Mouse (Mus musculus): ENCODE results near the gene Pou6f1. TPM values are rescaled to one million over a fixed set of nuclear protein-coding genes. Genes with fewer than 3 reads are reported as not detected.
"Not testable (repeated sequence)": the region's sequence is repeated elsewhere in the genome, so short reads cannot be mapped to it uniquely, and the experiment has no call there.

Pou6f1 gene
- polyA plus RNA-seq, 1 experiment = 38.2 TPM

DNA sequence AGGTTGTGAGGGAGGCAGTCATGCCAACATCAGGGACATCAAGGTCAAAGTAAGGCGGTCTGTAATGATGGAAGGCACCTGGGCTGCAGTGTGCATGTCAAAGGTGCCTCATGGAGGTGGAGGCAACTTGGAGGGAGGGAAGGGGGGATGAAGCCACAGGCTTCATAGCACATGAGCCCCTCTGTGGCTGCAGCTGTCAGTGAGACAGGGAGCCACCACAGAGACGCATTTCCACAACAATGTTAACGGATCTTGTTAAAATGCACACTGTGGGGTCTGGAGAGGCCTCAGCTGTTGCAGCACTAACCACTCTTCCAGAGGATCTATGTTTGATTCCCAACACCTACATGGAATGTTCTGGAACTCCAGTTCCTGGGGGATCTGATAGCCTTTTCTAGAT lies 30.3 kb upstream of the Pou6f1 start:
- TF ChIP-seq CTCF (IDR thresholded peaks at IDR 0.05; ENCODE audit: control insufficient read depth, insufficient read depth, insufficient replicate concordance, low read depth, low read length) = no peak
- TF ChIP-seq POLR2A (IDR thresholded peaks at IDR 0.05; ENCODE audit: control insufficient read depth, low read depth, low read length) = no peak
- Histone ChIP-seq H3K4me1 (ENCODE audit: control insufficient read depth, insufficient read depth, low read length) (peaks cover 6% of the 10 kb centered on the region), H3K36me3 (ENCODE audit: control insufficient read depth, insufficient read depth, low read length) (no peaks in the 10 kb centered on the region), H3K27me3 (ENCODE audit: control insufficient read depth, insufficient read depth, low read length) (no peaks in the 10 kb centered on the region), H3K4me3 (ENCODE audit: control insufficient read depth, low read depth, low read length) (no peak overlapping the region), H3K27ac (ENCODE audit: control insufficient read depth, insufficient read depth, low read depth, low read length) (no peak overlapping the region)

DNA sequence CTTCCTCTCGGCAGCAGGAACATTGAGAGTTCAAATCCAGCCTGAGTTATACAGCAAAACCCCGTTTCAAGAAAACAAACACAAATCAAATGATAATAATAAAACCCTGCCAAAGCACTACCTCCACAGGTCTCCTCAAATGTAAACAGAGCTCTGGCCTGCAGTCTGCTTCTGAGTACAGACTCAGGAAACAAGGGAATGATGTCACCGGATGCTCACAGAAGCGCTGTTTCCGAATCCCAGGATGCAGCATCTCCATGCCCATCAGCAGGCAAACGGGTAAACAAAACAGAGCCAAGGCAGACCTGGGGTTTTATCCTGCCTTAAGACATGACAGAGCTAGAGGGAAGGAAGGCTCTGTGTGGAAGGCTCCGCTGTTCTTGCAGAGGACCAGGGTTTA lies 29.0 kb upstream of the Pou6f1 start:
- no peak overlapping the region for H3K4me3 ChIP-seq (ENCODE audit: control insufficient read depth, low read depth, low read length)
- peaks cover 4% of the 10 kb centered on the region for H3K4me1 ChIP-seq (ENCODE audit: control insufficient read depth, insufficient read depth, low read length)
- H3K27ac ChIP-seq (ENCODE audit: control insufficient read depth, insufficient read depth, low read depth, low read length) = no peak overlapping the region
- H3K36me3 ChIP-seq (ENCODE audit: control insufficient read depth, insufficient read depth, low read length) = no peaks in the 10 kb centered on the region
- TF ChIP-seq POLR2A (IDR thresholded peaks at IDR 0.05; ENCODE audit: control insufficient read depth, low read depth, low read length) (no peak), CTCF (IDR thresholded peaks at IDR 0.05; ENCODE audit: control insufficient read depth, insufficient read depth, insufficient replicate concordance, low read depth, low read length) (no peak)
- H3K27me3 ChIP-seq (ENCODE audit: control insufficient read depth, insufficient read depth, low read length) = no peaks in the 10 kb centered on the region

GRCm38 (mm10) chr15:100627774-100628370 lies 28.1 kb upstream of the Pou6f1 start:
- H3K4me1 ChIP-seq (ENCODE audit: control insufficient read depth, insufficient read depth, low read length) = peaks cover 4% of the 10 kb centered on the region; the same call in 1 of the 2 replicates
- no peak overlapping the region for H3K4me3 ChIP-seq (ENCODE audit: control insufficient read depth, low read depth, low read length)
- no peaks in the 10 kb centered on the region for H3K27me3 ChIP-seq (ENCODE audit: control insufficient read depth, insufficient read depth, low read length)
- no peak overlapping the region for H3K27ac ChIP-seq (ENCODE audit: control insufficient read depth, insufficient read depth, low read depth, low read length)
- TF ChIP-seq POLR2A (IDR thresholded peaks at IDR 0.05; ENCODE audit: control insufficient read depth, low read depth, low read length) (no peak), CTCF (IDR thresholded peaks at IDR 0.05; ENCODE audit: control insufficient read depth, insufficient read depth, insufficient replicate concordance, low read depth, low read length) (no peak)
- H3K36me3 ChIP-seq (ENCODE audit: control insufficient read depth, insufficient read depth, low read length) = no peaks in the 10 kb centered on the region

GRCm38 (mm10) chr15:100627287-100627686 lies 27.5 kb upstream of the Pou6f1 start:
- Histone ChIP-seq H3K27ac (ENCODE audit: control insufficient read depth, insufficient read depth, low read depth, low read length) (no peak overlapping the region), H3K27me3 (ENCODE audit: control insufficient read depth, insufficient read depth, low read length) (no peaks in the 10 kb centered on the region), H3K4me3 (ENCODE audit: control insufficient read depth, low read depth, low read length) (no peak overlapping the region), H3K4me1 (ENCODE audit: control insufficient read depth, insufficient read depth, low read length) (peaks cover 2% of the 10 kb centered on the region; the same call in 1 of the 2 replicates), H3K36me3 (ENCODE audit: control insufficient read depth, insufficient read depth, low read length) (no peaks in the 10 kb centered on the region)
- TF ChIP-seq POLR2A (IDR thresholded peaks at IDR 0.05; ENCODE audit: control insufficient read depth, low read depth, low read length) = no peak
- no peak for TF ChIP-seq CTCF (IDR thresholded peaks at IDR 0.05; ENCODE audit: control insufficient read depth, insufficient read depth, insufficient replicate concordance, low read depth, low read length)

- H3K27me3 ChIP-seq (ENCODE audit: control insufficient read depth, insufficient read depth, low read length) = no peaks in the 10 kb centered on the region
Measured at GRCm38 (mm10) chr15:100624435-100624834, 24.7 kb upstream of the Pou6f1 start.

DNA sequence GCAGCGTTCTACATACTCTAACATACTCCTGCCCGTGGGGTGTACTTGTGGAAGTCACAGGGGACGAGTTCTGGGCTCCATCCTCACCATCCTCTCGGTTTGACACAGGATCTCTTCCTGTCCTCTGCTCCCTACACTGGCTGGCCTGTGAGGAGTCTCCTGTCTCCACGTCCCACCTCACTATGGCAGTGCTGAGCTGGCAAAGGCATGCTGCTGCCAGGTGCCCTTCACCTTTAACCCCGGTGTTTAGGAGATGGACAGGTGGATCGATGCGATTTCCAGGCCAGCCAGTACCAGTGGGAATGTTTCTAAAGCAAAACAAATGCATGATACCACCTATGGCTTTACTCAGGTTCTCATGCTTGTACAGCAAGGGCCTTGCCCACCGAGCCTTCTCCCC lies 24.0 kb upstream of the Pou6f1 start:
- no peak for TF ChIP-seq CTCF (IDR thresholded peaks at IDR 0.05; ENCODE audit: control insufficient read depth, insufficient read depth, insufficient replicate concordance, low read depth, low read length)
- no peak for TF ChIP-seq POLR2A (IDR thresholded peaks at IDR 0.05; ENCODE audit: control insufficient read depth, low read depth, low read length)
- Histone ChIP-seq H3K27ac (ENCODE audit: control insufficient read depth, insufficient read depth, low read depth, low read length) (no peak overlapping the region), H3K27me3 (ENCODE audit: control insufficient read depth, insufficient read depth, low read length) (no peaks in the 10 kb centered on the region), H3K36me3 (ENCODE audit: control insufficient read depth, insufficient read depth, low read length) (peaks cover 3% of the 10 kb centered on the region; the same call in 1 of the 2 replicates), H3K4me1 (ENCODE audit: control insufficient read depth, insufficient read depth, low read length) (peaks cover 4% of the 10 kb centered on the region; the same call in 1 of the 2 replicates), H3K4me3 (ENCODE audit: control insufficient read depth, low read depth, low read length) (no peak overlapping the region)

More at GRCm38 (mm10) chr15:100624435-100624834, 24.7 kb upstream of the Pou6f1 start:
- no peak overlapping the region for H3K4me3 ChIP-seq (ENCODE audit: control insufficient read depth, low read depth, low read length)
- H3K36me3 ChIP-seq (ENCODE audit: control insufficient read depth, insufficient read depth, low read length) = peaks cover 3% of the 10 kb centered on the region; the same call in 1 of the 2 replicates
- H3K4me1 ChIP-seq (ENCODE audit: control insufficient read depth, insufficient read depth, low read length) = peaks cover 4% of the 10 kb centered on the region; the same call in 1 of the 2 replicates
- TF ChIP-seq POLR2A (IDR thresholded peaks at IDR 0.05; ENCODE audit: control insufficient read depth, low read depth, low read length) (no peak), CTCF (IDR thresholded peaks at IDR 0.05; ENCODE audit: control insufficient read depth, insufficient read depth, insufficient replicate concordance, low read depth, low read length) (no peak)
- no peak overlapping the region for H3K27ac ChIP-seq (ENCODE audit: control insufficient read depth, insufficient read depth, low read depth, low read length)

- Histone ChIP-seq H3K4me3 (ENCODE audit: control insufficient read depth, low read depth, low read length) (no peak overlapping the region), H3K4me1 (ENCODE audit: control insufficient read depth, insufficient read depth, low read length) (peaks cover 4% of the 10 kb centered on the region; the same call in 1 of the 2 replicates), H3K27me3 (ENCODE audit: control insufficient read depth, insufficient read depth, low read length) (no peaks in the 10 kb centered on the region), H3K36me3 (ENCODE audit: control insufficient read depth, insufficient read depth, low read length) (peaks cover 3% of the 10 kb centered on the region), H3K27ac (ENCODE audit: control insufficient read depth, insufficient read depth, low read depth, low read length) (no peak overlapping the region)
- TF ChIP-seq CTCF (IDR thresholded peaks at IDR 0.05; ENCODE audit: control insufficient read depth, insufficient read depth, insufficient replicate concordance, low read depth, low read length) (no peak), POLR2A (IDR thresholded peaks at IDR 0.05; ENCODE audit: control insufficient read depth, low read depth, low read length) (no peak)
Measured at GRCm38 (mm10) chr15:100622164-100622563, 22.4 kb upstream of the Pou6f1 start.

DNA sequence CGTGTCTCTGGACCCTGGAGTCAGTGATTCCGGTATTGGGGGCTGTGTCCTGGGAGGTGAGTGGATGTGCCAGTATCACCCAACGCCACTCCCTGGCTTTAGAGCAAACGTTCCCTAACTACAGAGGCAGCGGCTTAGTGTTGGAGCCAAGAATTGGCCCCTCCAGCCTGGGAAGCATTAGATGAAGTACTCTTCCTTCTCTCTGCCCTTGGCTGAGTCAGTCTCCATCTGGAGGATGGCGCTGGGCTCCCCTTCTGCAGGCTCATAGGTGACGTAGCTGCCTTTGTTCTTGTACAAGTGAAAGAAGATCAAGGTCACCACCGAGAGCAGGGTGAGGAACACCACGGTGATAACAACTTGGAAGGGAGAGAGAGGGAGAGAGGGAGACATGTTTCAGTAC lies 21.9 kb upstream of the Pou6f1 start:
- 0 out of 2 replicates have a peak overlapping the region, but pooled peaks have one; percentile 30 for H3K27ac ChIP-seq (ENCODE audit: control insufficient read depth, insufficient read depth, low read depth, low read length)
- H3K27me3 ChIP-seq (ENCODE audit: control insufficient read depth, insufficient read depth, low read length); H3K36me3 ChIP-seq (ENCODE audit: control insufficient read depth, insufficient read depth, low read length); H3K4me1 ChIP-seq (ENCODE audit: control insufficient read depth, insufficient read depth, low read length); H3K4me3 ChIP-seq (ENCODE audit: control insufficient read depth, low read depth, low read length): not testable (repeated sequence)
